Mouse (Mus musculus): ENCODE measurements around the gene Sec13. TPM values are rescaled to one million over a fixed set of nuclear protein-coding genes. Genes with fewer than 3 reads are reported as not detected.

Sec13 gene
- polyA plus RNA-seq (2011; ENCODE audit: insufficient read depth, insufficient read length, low read depth, missing spikeins), result 97.2 and 104 TPM in 2 replicates

- Histone ChIP-seq H3K9me3 (replicated peaks; ENCODE audit: control insufficient read depth, insufficient read depth, low read length, poor library complexity, severe bottlenecking) (no peaks in the 10 kb centered on the region), H3K27me3 (ENCODE audit: control insufficient read depth, insufficient read depth, low read length, poor library complexity, severe bottlenecking) (no peaks in the 10 kb centered on the region), H3K9ac (ENCODE audit: low read depth, poor library complexity, severe bottlenecking) (peak within 1 kb of the TSS; percentile 71), H3K4me1 (ENCODE audit: control insufficient read depth, insufficient read depth, low read length) (no peaks in the 10 kb centered on the region), H3K4me3 (ENCODE audit: low read depth, low read length) (peak within 1 kb of the TSS; percentile 97), H3K36me3 (ENCODE audit: control insufficient read depth, insufficient read depth, low read length, poor library complexity, severe bottlenecking) (peaks cover 8% of the 10 kb centered on the region; the same call in 1 of the 2 replicates), H3K27ac (ENCODE audit: insufficient read depth, low read length) (no peak within 1 kb of the TSS)
- TF ChIP-seq EP300 (IDR thresholded peaks at IDR 0.05; ENCODE audit: insufficient read depth, low read depth, low read length) (0 out of 2 replicates have a peak, but pooled peaks have one; percentile 19), CTCF (IDR thresholded peaks at IDR 0.05; ENCODE audit: low read depth, low read length) (no peak), POLR2A (IDR thresholded peaks at IDR 0.05; ENCODE audit: insufficient read depth, low read length) (peak; percentile 89)
Measured at GRCm38 (mm10) chr6:113740236-113741217, at the start of gene Sec13. Gene Sec13, minus strand, starts transcription at chr6:113740743.

DNA sequence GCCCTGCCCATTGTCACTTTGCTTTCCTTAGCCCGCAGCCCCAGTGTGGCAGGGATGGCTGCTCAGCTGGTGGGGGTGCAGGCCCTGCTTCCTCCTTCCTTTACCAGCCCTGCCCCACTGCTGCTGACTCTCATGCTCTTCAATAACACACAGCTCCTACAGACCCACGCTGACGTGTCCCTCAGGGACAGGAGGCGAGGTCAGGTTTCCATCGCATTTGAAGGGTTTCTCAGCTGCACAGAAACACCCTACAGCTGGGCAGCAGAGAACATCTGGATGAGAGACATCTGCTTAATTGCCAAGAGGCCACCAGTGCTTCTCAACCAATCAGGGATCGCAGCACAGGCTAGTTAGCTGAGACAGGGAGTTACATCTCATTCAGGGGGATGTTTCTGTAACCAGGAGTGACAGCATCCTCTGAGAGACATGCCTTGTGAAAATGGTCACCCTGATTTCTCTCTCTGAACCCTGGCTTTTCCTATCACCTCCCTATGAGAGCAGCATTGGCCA, 47.0 kb upstream of the Sec13 start:
- H3K9ac ChIP-seq (ENCODE audit: low read depth, poor library complexity, severe bottlenecking), result no peak overlapping the region
- H3K27me3 ChIP-seq (ENCODE audit: control insufficient read depth, insufficient read depth, low read length, poor library complexity, severe bottlenecking), result no peaks in the 10 kb centered on the region
- H3K36me3 ChIP-seq (ENCODE audit: control insufficient read depth, insufficient read depth, low read length, poor library complexity, severe bottlenecking), result no peaks in the 10 kb centered on the region
- no peaks in the 10 kb centered on the region for H3K9me3 ChIP-seq (replicated peaks; ENCODE audit: control insufficient read depth, insufficient read depth, low read length, poor library complexity, severe bottlenecking)
- no peaks in the 10 kb centered on the region for H3K4me1 ChIP-seq (ENCODE audit: control insufficient read depth, insufficient read depth, low read length)
- H3K27ac ChIP-seq (ENCODE audit: insufficient read depth, low read length), result no peak overlapping the region
- TF ChIP-seq CTCF (IDR thresholded peaks at IDR 0.05; ENCODE audit: low read depth, low read length) (no peak), POLR2A (IDR thresholded peaks at IDR 0.05; ENCODE audit: insufficient read depth, low read length) (no peak), EP300 (IDR thresholded peaks at IDR 0.05; ENCODE audit: insufficient read depth, low read depth, low read length) (no peak)
- H3K4me3 ChIP-seq (ENCODE audit: low read depth, low read length), result no peak overlapping the region

- Histone ChIP-seq H3K4me1 (ENCODE audit: control insufficient read depth, insufficient read depth, low read length) (no peaks in the 10 kb centered on the region), H3K9me3 (replicated peaks; ENCODE audit: control insufficient read depth, insufficient read depth, low read length, poor library complexity, severe bottlenecking) (no peaks in the 10 kb centered on the region), H3K4me3 (ENCODE audit: low read depth, low read length) (no peak overlapping the region), H3K27me3 (ENCODE audit: control insufficient read depth, insufficient read depth, low read length, poor library complexity, severe bottlenecking) (no peaks in the 10 kb centered on the region), H3K9ac (ENCODE audit: low read depth, poor library complexity, severe bottlenecking) (no peak overlapping the region), H3K36me3 (ENCODE audit: control insufficient read depth, insufficient read depth, low read length, poor library complexity, severe bottlenecking) (no peaks in the 10 kb centered on the region), H3K27ac (ENCODE audit: insufficient read depth, low read length) (no peak overlapping the region)
- TF ChIP-seq CTCF (IDR thresholded peaks at IDR 0.05; ENCODE audit: low read depth, low read length) (no peak), POLR2A (IDR thresholded peaks at IDR 0.05; ENCODE audit: insufficient read depth, low read length) (no peak), EP300 (IDR thresholded peaks at IDR 0.05; ENCODE audit: insufficient read depth, low read depth, low read length) (no peak)
Measured at GRCm38 (mm10) chr6:113785658-113786057, 45.1 kb upstream of the Sec13 start.

- TF ChIP-seq POLR2A (IDR thresholded peaks at IDR 0.05; ENCODE audit: insufficient read depth, low read length) (no peak), EP300 (IDR thresholded peaks at IDR 0.05; ENCODE audit: insufficient read depth, low read depth, low read length) (no peak), CTCF (IDR thresholded peaks at IDR 0.05; ENCODE audit: low read depth, low read length) (no peak)
- Histone ChIP-seq H3K9me3 (replicated peaks; ENCODE audit: control insufficient read depth, insufficient read depth, low read length, poor library complexity, severe bottlenecking) (no peaks in the 10 kb centered on the region), H3K4me1 (ENCODE audit: control insufficient read depth, insufficient read depth, low read length) (no peaks in the 10 kb centered on the region)
Measured at GRCm38 (mm10) chr6:113778229-113778753, 37.7 kb upstream of the Sec13 start.

DNA sequence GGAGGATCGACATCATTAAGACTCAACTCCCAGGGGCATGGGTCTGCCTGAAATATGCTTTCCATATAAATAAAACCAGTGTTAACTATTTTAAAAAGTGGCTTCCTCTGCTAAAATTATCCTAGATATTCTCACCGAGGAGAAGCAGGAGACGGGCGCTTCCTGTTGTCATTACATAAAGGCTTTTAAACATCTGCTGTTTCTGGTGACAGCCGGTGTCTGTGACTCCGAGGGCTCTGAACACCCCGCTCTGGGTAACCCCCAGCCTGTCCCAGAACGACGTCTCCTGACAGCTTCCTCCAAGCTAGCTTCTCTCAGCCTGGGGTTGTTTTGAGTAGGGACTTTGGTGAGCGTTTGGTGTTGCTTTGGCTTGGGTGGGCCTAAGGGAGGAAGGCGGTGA, 28.3 kb upstream of the Sec13 start:
- H3K36me3 ChIP-seq (ENCODE audit: control insufficient read depth, insufficient read depth, low read length, poor library complexity, severe bottlenecking), result no peaks in the 10 kb centered on the region
- TF ChIP-seq CTCF (IDR thresholded peaks at IDR 0.05; ENCODE audit: low read depth, low read length), result no peak
- no peak for TF ChIP-seq EP300 (IDR thresholded peaks at IDR 0.05; ENCODE audit: insufficient read depth, low read depth, low read length)
- no peak for TF ChIP-seq POLR2A (IDR thresholded peaks at IDR 0.05; ENCODE audit: insufficient read depth, low read length)
- no peaks in the 10 kb centered on the region for H3K4me1 ChIP-seq (ENCODE audit: control insufficient read depth, insufficient read depth, low read length)
- no peak overlapping the region for H3K27ac ChIP-seq (ENCODE audit: insufficient read depth, low read length)
- H3K9me3 ChIP-seq (replicated peaks; ENCODE audit: control insufficient read depth, insufficient read depth, low read length, poor library complexity, severe bottlenecking), result no peaks in the 10 kb centered on the region
- no peak overlapping the region for H3K9ac ChIP-seq (ENCODE audit: low read depth, poor library complexity, severe bottlenecking)
- no peak overlapping the region for H3K4me3 ChIP-seq (ENCODE audit: low read depth, low read length)
- no peaks in the 10 kb centered on the region for H3K27me3 ChIP-seq (ENCODE audit: control insufficient read depth, insufficient read depth, low read length, poor library complexity, severe bottlenecking)

More at GRCm38 (mm10) chr6:113778229-113778753, 37.7 kb upstream of the Sec13 start:
- no peak overlapping the region for H3K9ac ChIP-seq (ENCODE audit: low read depth, poor library complexity, severe bottlenecking)
- no peak overlapping the region for H3K27ac ChIP-seq (ENCODE audit: insufficient read depth, low read length)
- H3K27me3 ChIP-seq (ENCODE audit: control insufficient read depth, insufficient read depth, low read length, poor library complexity, severe bottlenecking), result no peaks in the 10 kb centered on the region
- no peaks in the 10 kb centered on the region for H3K36me3 ChIP-seq (ENCODE audit: control insufficient read depth, insufficient read depth, low read length, poor library complexity, severe bottlenecking)
- no peak overlapping the region for H3K4me3 ChIP-seq (ENCODE audit: low read depth, low read length)
